Mouse (Mus musculus) thymus, postnatal 0 days (tissue): ENCODE measurements at regions not wholly inside any gene's neighbourhood (a gene's known extent, or its start where the extent isn't known, plus 50 kb on each side); places are given as distances from the start of the nearest gene placed in this dataset.

Experiments used
- DNase-seq: peaks from one replicate; pipeline ENCODE4 v3.0.0-alpha.2; 2015; ENCODE audit warnings: low spot score

GRCm38 (mm10) chr14:110276192-110276591 is 478.8 kb downstream of the Slitrk6 start:
- DNase-seq, result no peak

- no peak for DNase-seq
Measured at GRCm38 (mm10) chr14:110271270-110271669, 483.7 kb downstream of the Slitrk6 start.

GRCm38 (mm10) chr14:110244466-110244865 is 510.5 kb downstream of the Slitrk6 start:
- no peak for DNase-seq

GRCm38 (mm10) chr14:110243549-110243948 is 511.4 kb downstream of the Slitrk6 start:
- DNase-seq, result no peak

GRCm38 (mm10) chr14:110238800-110239199 is 516.1 kb downstream of the Slitrk6 start:
- no peak for DNase-seq

- DNase-seq, result no peak
Measured at GRCm38 (mm10) chr14:110224678-110225446, 530.1 kb downstream of the Slitrk6 start.

GRCm38 (mm10) chr14:110190987-110191607 is 563.9 kb downstream of the Slitrk6 start:
- DNase-seq, result no peak

- DNase-seq, result no peak
Measured at GRCm38 (mm10) chr14:110190471-110190870, 564.5 kb downstream of the Slitrk6 start.

GRCm38 (mm10) chr14:110179166-110179565 is 575.8 kb downstream of the Slitrk6 start:
- DNase-seq, result no peak

- no peak for DNase-seq
Measured at GRCm38 (mm10) chr14:110171162-110172117, 583.5 kb downstream of the Slitrk6 start.

- DNase-seq, result no peak
Measured at GRCm38 (mm10) chr14:110168632-110169031, 586.3 kb downstream of the Slitrk6 start.

- DNase-seq, result no peak
Measured at GRCm38 (mm10) chr14:110128265-110128664, 626.7 kb downstream of the Slitrk6 start.

- no peak for DNase-seq
Measured at GRCm38 (mm10) chr14:110125936-110126710, 628.8 kb downstream of the Slitrk6 start.

GRCm38 (mm10) chr14:110122710-110123109 is 632.2 kb downstream of the Slitrk6 start:
- DNase-seq, result no peak

GRCm38 (mm10) chr14:110115578-110115977 is 639.4 kb downstream of the Slitrk6 start:
- DNase-seq, result no peak

GRCm38 (mm10) chr14:110100852-110101251 is 654.1 kb downstream of the Slitrk6 start:
- no peak for DNase-seq

- no peak for DNase-seq
Measured at GRCm38 (mm10) chr14:110078351-110078750, 676.6 kb downstream of the Slitrk6 start.

GRCm38 (mm10) chr14:110047748-110048147 is 707.2 kb downstream of the Slitrk6 start:
- no peak for DNase-seq

GRCm38 (mm10) chr14:110043211-110043610 is 711.7 kb downstream of the Slitrk6 start:
- DNase-seq, result no peak

- DNase-seq, result no peak
Measured at GRCm38 (mm10) chr14:110021812-110022211, 733.1 kb downstream of the Slitrk6 start.

- DNase-seq, result no peak
Measured at GRCm38 (mm10) chr14:110015126-110015525, 739.8 kb downstream of the Slitrk6 start.
